Mouse (Mus musculus): ENCODE data around the gene Aaed1. TPM values are rescaled to one million over a fixed set of nuclear protein-coding genes. Genes with fewer than 3 reads are reported as not detected.

Aaed1 gene
- 17.8 and 20.9 TPM in 2 replicates for polyA plus RNA-seq (2015; fragmentation: Nextera tagmentation; extraction: Ambion mirVana)

- ATAC-seq (ENCODE audit: low read depth) = peak; percentile 93
These were observed at the start of gene Aaed1 for GRCm38 (mm10) chr13:64312024-64312915. TSS of gene Aaed1 (minus strand) at chr13:64312710.

GRCm38 (mm10) chr13:64362139-64362538 lies 49.6 kb upstream of the Aaed1 start:
- Histone ChIP-seq H3K27me3 (no peaks in the 10 kb centered on the region), H3K4me1 (replicated peaks) (no peaks in the 10 kb centered on the region), H3K27ac (replicated peaks) (no peak overlapping the region), H3K36me3 (peaks cover 51% of the 10 kb centered on the region), H3K9ac (no peak overlapping the region), H3K4me3 (no peak overlapping the region), H3K4me2 (no peak overlapping the region), H3K9me3 (no peaks in the 10 kb centered on the region)
- WGBS = 88% methylated on average over 6 of the region's 6 CpGs
- ATAC-seq (ENCODE audit: low read depth) = no peak

More at GRCm38 (mm10) chr13:64312024-64312915, at the start of gene Aaed1:
- H3K9ac ChIP-seq = peak within 1 kb of the TSS; percentile 70
- peak within 1 kb of the TSS; percentile 85 for H3K27ac ChIP-seq (replicated peaks)
- no peaks in the 10 kb centered on the region for H3K9me3 ChIP-seq
- peaks cover 5% of the 10 kb centered on the region; the same call in 1 of the 2 replicates for H3K36me3 ChIP-seq
- peaks cover 11% of the 10 kb centered on the region for H3K4me1 ChIP-seq (replicated peaks)
- WGBS = under 1% methylated on average over 55 of the region's 74 CpGs
- peak within 1 kb of the TSS; percentile 57 for H3K4me3 ChIP-seq
- H3K4me2 ChIP-seq = peak within 1 kb of the TSS; percentile 63
- H3K27me3 ChIP-seq = no peaks in the 10 kb centered on the region

GRCm38 (mm10) chr13:64361020-64361419 lies 48.5 kb upstream of the Aaed1 start:
- H3K4me3 ChIP-seq = no peak overlapping the region
- no peaks in the 10 kb centered on the region for H3K27me3 ChIP-seq
- H3K36me3 ChIP-seq = peaks cover 40% of the 10 kb centered on the region
- no peak overlapping the region for H3K4me2 ChIP-seq
- no peaks in the 10 kb centered on the region for H3K9me3 ChIP-seq
- H3K4me1 ChIP-seq (replicated peaks) = no peaks in the 10 kb centered on the region
- no peak overlapping the region for H3K9ac ChIP-seq
- no peak for ATAC-seq (ENCODE audit: low read depth)
- 85% methylated on average over 3 of the region's 3 CpGs for WGBS
- H3K27ac ChIP-seq (replicated peaks) = no peak overlapping the region

- Histone ChIP-seq H3K4me1 (replicated peaks) (no peaks in the 10 kb centered on the region), H3K27ac (replicated peaks) (no peak overlapping the region), H3K4me2 (no peak overlapping the region), H3K36me3 (peaks cover 28% of the 10 kb centered on the region), H3K9ac (no peak overlapping the region), H3K4me3 (no peak overlapping the region), H3K27me3 (no peaks in the 10 kb centered on the region), H3K9me3 (no peaks in the 10 kb centered on the region)
- ATAC-seq (ENCODE audit: low read depth) = no peak
- WGBS = 90% methylated on average over 3 of the region's 3 CpGs
These were observed 47.2 kb upstream of the Aaed1 start for GRCm38 (mm10) chr13:64359702-64360101.

GRCm38 (mm10) chr13:64358476-64358875 lies 46.0 kb upstream of the Aaed1 start:
- Histone ChIP-seq H3K4me3 (no peak overlapping the region), H3K27me3 (no peaks in the 10 kb centered on the region), H3K4me1 (replicated peaks) (no peaks in the 10 kb centered on the region), H3K4me2 (no peak overlapping the region), H3K27ac (replicated peaks) (no peak overlapping the region), H3K9me3 (no peaks in the 10 kb centered on the region), H3K36me3 (peaks cover 16% of the 10 kb centered on the region), H3K9ac (no peak overlapping the region)
- no peak for ATAC-seq (ENCODE audit: low read depth)
- 91% methylated on average over 1 of the region's 1 CpGs for WGBS

- no peak overlapping the region for H3K4me3 ChIP-seq
These were observed 44.9 kb upstream of the Aaed1 start for GRCm38 (mm10) chr13:64357389-64357788.

GRCm38 (mm10) chr13:64349474-64349873 lies 37.0 kb upstream of the Aaed1 start:
- Histone ChIP-seq H3K4me2 (no peak overlapping the region), H3K9ac (no peak overlapping the region), H3K27me3 (no peaks in the 10 kb centered on the region), H3K4me3 (no peak overlapping the region), H3K9me3 (no peaks in the 10 kb centered on the region), H3K4me1 (replicated peaks) (no peaks in the 10 kb centered on the region), H3K36me3 (no peaks in the 10 kb centered on the region), H3K27ac (replicated peaks) (no peak overlapping the region)
- WGBS = 79% methylated on average over 2 of the region's 2 CpGs
- ATAC-seq (ENCODE audit: low read depth) = no peak

More at GRCm38 (mm10) chr13:64357389-64357788, 44.9 kb upstream of the Aaed1 start:
- no peaks in the 10 kb centered on the region for H3K9me3 ChIP-seq
- no peaks in the 10 kb centered on the region for H3K4me1 ChIP-seq (replicated peaks)
- peaks cover 5% of the 10 kb centered on the region for H3K36me3 ChIP-seq
- ATAC-seq (ENCODE audit: low read depth) = no peak
- H3K4me2 ChIP-seq = no peak overlapping the region
- no peak overlapping the region for H3K9ac ChIP-seq
- H3K27me3 ChIP-seq = no peaks in the 10 kb centered on the region
- no peak overlapping the region for H3K27ac ChIP-seq (replicated peaks)
- WGBS = 74% methylated on average over 5 of the region's 5 CpGs

- Histone ChIP-seq H3K9me3 (no peaks in the 10 kb centered on the region), H3K36me3 (no peaks in the 10 kb centered on the region), H3K4me2 (peak overlapping the region; percentile 64), H3K27me3 (no peaks in the 10 kb centered on the region), H3K4me1 (replicated peaks) (no peaks in the 10 kb centered on the region), H3K9ac (peak overlapping the region; percentile 67), H3K27ac (replicated peaks) (no peak overlapping the region), H3K4me3 (peak overlapping the region; percentile 45)
- ATAC-seq (ENCODE audit: low read depth) = peak; percentile 89
- 4% methylated on average over 9 of the region's 9 CpGs for WGBS
These were observed 31.6 kb upstream of the Aaed1 start for GRCm38 (mm10) chr13:64344082-64344501.

GRCm38 (mm10) chr13:64343598-64343997 lies 31.1 kb upstream of the Aaed1 start:
- H3K27me3 ChIP-seq = no peaks in the 10 kb centered on the region
- H3K36me3 ChIP-seq = no peaks in the 10 kb centered on the region
- WGBS = 20% methylated on average over 10 of the region's 10 CpGs
- ATAC-seq (ENCODE audit: low read depth) = peak; percentile 55; the same call in 1 of the 2 replicates
- H3K27ac ChIP-seq (replicated peaks) = no peak overlapping the region
- H3K4me1 ChIP-seq (replicated peaks) = no peaks in the 10 kb centered on the region
- no peaks in the 10 kb centered on the region for H3K9me3 ChIP-seq
- peak overlapping the region; percentile 64 for H3K4me2 ChIP-seq
- H3K4me3 ChIP-seq = peak overlapping the region; percentile 45
- H3K9ac ChIP-seq = peak overlapping the region; percentile 67

- no peak for ATAC-seq (ENCODE audit: low read depth)
- Histone ChIP-seq H3K27ac (replicated peaks) (no peak overlapping the region), H3K9ac (no peak overlapping the region), H3K27me3 (no peaks in the 10 kb centered on the region), H3K4me2 (no peak overlapping the region), H3K4me3 (no peak overlapping the region), H3K9me3 (no peaks in the 10 kb centered on the region), H3K36me3 (no peaks in the 10 kb centered on the region), H3K4me1 (replicated peaks) (no peaks in the 10 kb centered on the region)
- 51% methylated on average over 4 of the region's 4 CpGs for WGBS
These were observed 23.1 kb upstream of the Aaed1 start for GRCm38 (mm10) chr13:64335546-64336132.

GRCm38 (mm10) chr13:64333102-64333501 lies 20.6 kb upstream of the Aaed1 start:
- Histone ChIP-seq H3K9ac (no peak overlapping the region), H3K27me3 (no peaks in the 10 kb centered on the region), H3K36me3 (no peaks in the 10 kb centered on the region), H3K27ac (replicated peaks) (no peak overlapping the region), H3K4me2 (no peak overlapping the region), H3K4me3 (no peak overlapping the region), H3K4me1 (replicated peaks) (no peaks in the 10 kb centered on the region), H3K9me3 (no peaks in the 10 kb centered on the region)
- no peak for ATAC-seq (ENCODE audit: low read depth)
- WGBS = 91% methylated on average over 3 of the region's 3 CpGs

GRCm38 (mm10) chr13:64332321-64332720 lies 19.8 kb upstream of the Aaed1 start:
- H3K4me2 ChIP-seq = no peak overlapping the region
- ATAC-seq (ENCODE audit: low read depth) = no peak
- WGBS = 83% methylated on average over 6 of the region's 6 CpGs

More at GRCm38 (mm10) chr13:64332321-64332720, 19.8 kb upstream of the Aaed1 start:
- H3K27me3 ChIP-seq = no peaks in the 10 kb centered on the region
- no peaks in the 10 kb centered on the region for H3K9me3 ChIP-seq
- no peaks in the 10 kb centered on the region for H3K36me3 ChIP-seq
- no peak overlapping the region for H3K4me3 ChIP-seq
- H3K4me1 ChIP-seq (replicated peaks) = no peaks in the 10 kb centered on the region
- H3K27ac ChIP-seq (replicated peaks) = no peak overlapping the region
- no peak overlapping the region for H3K9ac ChIP-seq

All from neural tube, embryonic 13.5 days (tissue).